Mouse (Mus musculus): ENCODE measurements around the gene Lysmd1. TPM values are rescaled to one million over a fixed set of nuclear protein-coding genes. Genes with fewer than 3 reads are reported as not detected.
"Not testable (repeated sequence)": the region's sequence is repeated elsewhere in the genome, so short reads cannot be mapped to it uniquely, and the experiment has no call there.

The Lysmd1 gene
- polyA plus RNA-seq, 1 experiment from 2014 or later, result 31.4 TPM

- Histone ChIP-seq H3K27ac (ENCODE audit: low read depth, low read length) (no peak overlapping the region; the same call in 1 of the 2 replicates), H3K4me1 (ENCODE audit: control insufficient read depth, insufficient read depth, low read length) (peaks cover 11% of the 10 kb centered on the region), H3K9ac (ENCODE audit: low read length) (peak overlapping the region; percentile 58), H3K9me3 (replicated peaks; ENCODE audit: control insufficient read depth, low read length) (no peaks in the 10 kb centered on the region), H3K4me2 (ENCODE audit: low read length) (peak overlapping the region; percentile 64), H3K36me3 (ENCODE audit: control insufficient read depth, insufficient read depth, low read length) (peaks cover 27% of the 10 kb centered on the region), H3K4me3 (ENCODE audit: low read depth, low read length) (peak overlapping the region; percentile 43), H3K27me3 (replicated peaks; ENCODE audit: control insufficient read depth, insufficient read depth, low read length) (no peaks in the 10 kb centered on the region)
- WGBS, result 60% methylated on average over 11 of the region's 11 CpGs
- ATAC-seq, result peak; percentile 18
- DNase-seq (ENCODE audit: low spot score), result no peak
These were observed 712 bp upstream of the Lysmd1 start for GRCm38 (mm10) chr3:95133176-95133575.

GRCm38 (mm10) chr3:95134133-95134532 is 245 bp downstream of the Lysmd1 start:
- Histone ChIP-seq H3K36me3 (ENCODE audit: control insufficient read depth, insufficient read depth, low read length) (peaks cover 22% of the 10 kb centered on the region), H3K4me3 (ENCODE audit: low read depth, low read length) (peak overlapping the region; percentile 43), H3K4me1 (ENCODE audit: control insufficient read depth, insufficient read depth, low read length) (peaks cover 11% of the 10 kb centered on the region)
- not testable (repeated sequence) for H3K9me3 ChIP-seq (replicated peaks; ENCODE audit: control insufficient read depth, low read length); H3K4me2 ChIP-seq (ENCODE audit: low read length); H3K27ac ChIP-seq (ENCODE audit: low read depth, low read length); H3K27me3 ChIP-seq (replicated peaks; ENCODE audit: control insufficient read depth, insufficient read depth, low read length); H3K9ac ChIP-seq (ENCODE audit: low read length); DNase-seq (ENCODE audit: low spot score)
- WGBS, result no CpG with 5 or more reads among the region's 12 CpGs
- ATAC-seq, result peak; percentile 60

DNA sequence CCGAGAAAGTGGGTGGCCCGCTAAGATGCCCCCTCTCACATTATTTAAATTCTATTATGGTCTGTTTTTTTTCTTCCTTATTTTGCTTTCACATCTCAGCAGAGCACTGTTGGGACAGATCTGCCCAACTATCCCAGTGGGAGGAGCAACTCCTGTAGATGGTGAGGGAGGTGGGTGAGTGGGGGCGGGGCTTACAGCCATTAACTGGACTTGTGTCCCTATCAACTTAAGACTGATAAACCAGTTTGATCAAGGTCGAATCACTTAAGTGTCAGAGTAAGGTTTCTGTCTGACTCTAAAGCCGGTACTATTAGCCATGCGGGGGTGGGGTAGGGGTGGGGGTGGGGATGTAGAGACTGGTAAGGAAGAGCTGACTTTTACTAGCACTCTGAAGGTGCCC is 1.1 kb downstream of the Lysmd1 start:
- no peak overlapping the region for H3K9ac ChIP-seq (ENCODE audit: low read length)
- no peak for ATAC-seq

GRCm38 (mm10) chr3:95135433-95136052 is 1.7 kb downstream of the Lysmd1 start:
- Histone ChIP-seq H3K27ac (ENCODE audit: low read depth, low read length) (no peak overlapping the region), H3K9ac (ENCODE audit: low read length) (no peak overlapping the region)
- WGBS, result 93% methylated on average over 7 of the region's 7 CpGs

More for the DNA sequence above, 1.1 kb downstream of the Lysmd1 start:
- Histone ChIP-seq H3K36me3 (ENCODE audit: control insufficient read depth, insufficient read depth, low read length) (peaks cover 19% of the 10 kb centered on the region), H3K27me3 (replicated peaks; ENCODE audit: control insufficient read depth, insufficient read depth, low read length) (no peaks in the 10 kb centered on the region), H3K4me1 (ENCODE audit: control insufficient read depth, insufficient read depth, low read length) (peaks cover 11% of the 10 kb centered on the region), H3K4me3 (ENCODE audit: low read depth, low read length) (peak overlapping the region; percentile 24), H3K9me3 (replicated peaks; ENCODE audit: control insufficient read depth, low read length) (no peaks in the 10 kb centered on the region), H3K4me2 (ENCODE audit: low read length) (peak overlapping the region; percentile 34), H3K27ac (ENCODE audit: low read depth, low read length) (no peak overlapping the region)
- WGBS, result 31% methylated on average over 6 of the region's 6 CpGs
- peak; percentile 16 for DNase-seq (ENCODE audit: low spot score)

DNA sequence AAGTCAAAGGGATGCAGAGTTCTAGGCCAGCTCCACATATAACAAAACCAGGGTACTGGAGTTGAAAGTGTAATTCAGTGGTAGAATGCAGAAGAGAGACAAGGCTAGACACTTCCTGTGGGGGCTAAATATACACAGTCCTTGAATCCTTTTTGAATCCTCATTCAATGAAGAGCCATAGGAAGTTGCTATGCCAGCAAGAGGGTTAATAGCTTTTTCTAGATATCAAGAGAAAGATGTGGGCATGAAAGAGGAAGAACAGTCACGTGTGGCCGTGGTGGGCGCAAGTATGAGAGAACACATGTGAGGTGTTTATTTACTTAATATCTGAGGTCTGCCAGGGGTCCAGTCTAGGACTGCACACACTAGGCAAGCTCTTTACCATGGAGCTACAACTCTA is 2.4 kb downstream of the Lysmd1 start:
- no peak for ATAC-seq
- 87% methylated on average over 3 of the region's 3 CpGs for WGBS

More at GRCm38 (mm10) chr3:95135433-95136052, 1.7 kb downstream of the Lysmd1 start:
- peak overlapping the region; percentile 34; the same call in 1 of the 2 replicates for H3K4me2 ChIP-seq (ENCODE audit: low read length)
- DNase-seq (ENCODE audit: low spot score), result no peak
- H3K36me3 ChIP-seq (ENCODE audit: control insufficient read depth, insufficient read depth, low read length), result peaks cover 21% of the 10 kb centered on the region
- H3K9me3 ChIP-seq (replicated peaks; ENCODE audit: control insufficient read depth, low read length), result no peaks in the 10 kb centered on the region
- no peak overlapping the region for H3K4me3 ChIP-seq (ENCODE audit: low read depth, low read length)
- peaks cover 11% of the 10 kb centered on the region for H3K4me1 ChIP-seq (ENCODE audit: control insufficient read depth, insufficient read depth, low read length)
- no peaks in the 10 kb centered on the region for H3K27me3 ChIP-seq (replicated peaks; ENCODE audit: control insufficient read depth, insufficient read depth, low read length)
- no peak for ATAC-seq

GRCm38 (mm10) chr3:95139586-95140288 is 5.8 kb downstream of the Lysmd1 start:
- ATAC-seq, result no peak
- H3K9me3 ChIP-seq (replicated peaks; ENCODE audit: control insufficient read depth, low read length), result no peaks in the 10 kb centered on the region

More for the DNA sequence above, 2.4 kb downstream of the Lysmd1 start:
- H3K9ac ChIP-seq (ENCODE audit: low read length), result no peak overlapping the region
- H3K4me2 ChIP-seq (ENCODE audit: low read length), result no peak overlapping the region
- no peaks in the 10 kb centered on the region for H3K27me3 ChIP-seq (replicated peaks; ENCODE audit: control insufficient read depth, insufficient read depth, low read length)
- DNase-seq (ENCODE audit: low spot score), result no peak
- H3K9me3 ChIP-seq (replicated peaks; ENCODE audit: control insufficient read depth, low read length), result no peaks in the 10 kb centered on the region
- peaks cover 24% of the 10 kb centered on the region for H3K36me3 ChIP-seq (ENCODE audit: control insufficient read depth, insufficient read depth, low read length)
- H3K27ac ChIP-seq (ENCODE audit: low read depth, low read length), result no peak overlapping the region
- H3K4me3 ChIP-seq (ENCODE audit: low read depth, low read length), result no peak overlapping the region
- H3K4me1 ChIP-seq (ENCODE audit: control insufficient read depth, insufficient read depth, low read length), result peaks cover 11% of the 10 kb centered on the region

DNA sequence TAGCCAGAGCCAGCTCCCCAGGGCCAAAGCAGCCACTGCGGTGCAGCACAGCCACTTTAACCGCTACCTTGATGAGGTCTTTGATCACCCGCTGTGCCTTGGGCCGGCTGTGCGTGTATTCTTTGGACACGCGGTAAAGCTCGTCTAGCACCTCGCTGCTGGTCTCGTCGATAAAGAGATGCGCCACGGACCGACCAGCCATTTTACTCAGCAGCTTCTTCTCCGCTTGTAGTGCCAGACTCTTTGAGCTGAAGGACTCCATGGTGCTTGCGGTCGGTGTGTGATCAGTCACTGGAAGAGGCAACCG is 6.4 kb downstream of the Lysmd1 start:
- no peaks in the 10 kb centered on the region for H3K9me3 ChIP-seq (replicated peaks; ENCODE audit: control insufficient read depth, low read length)
- DNase-seq (ENCODE audit: low spot score) (no peak), ATAC-seq (no peak)
- WGBS, result 64% methylated on average over 18 of the region's 18 CpGs
- H3K4me1 ChIP-seq (ENCODE audit: control insufficient read depth, insufficient read depth, low read length), result 0 out of 2 replicates have a peak, but pooled peaks cover 3% of the 10 kb centered on the region
- H3K36me3 ChIP-seq (ENCODE audit: control insufficient read depth, insufficient read depth, low read length), result peaks cover 19% of the 10 kb centered on the region
- no peaks in the 10 kb centered on the region for H3K27me3 ChIP-seq (replicated peaks; ENCODE audit: control insufficient read depth, insufficient read depth, low read length)
- no peak overlapping the region for H3K9ac ChIP-seq (ENCODE audit: low read length)
- H3K4me2 ChIP-seq (ENCODE audit: low read length), result no peak overlapping the region
- H3K27ac ChIP-seq (ENCODE audit: low read depth, low read length), result no peak overlapping the region
- no peak overlapping the region for H3K4me3 ChIP-seq (ENCODE audit: low read depth, low read length)

More at GRCm38 (mm10) chr3:95139586-95140288, 5.8 kb downstream of the Lysmd1 start:
- Histone ChIP-seq H3K27ac (ENCODE audit: low read depth, low read length) (no peak overlapping the region), H3K4me2 (ENCODE audit: low read length) (no peak overlapping the region), H3K9ac (ENCODE audit: low read length) (no peak overlapping the region), H3K27me3 (replicated peaks; ENCODE audit: control insufficient read depth, insufficient read depth, low read length) (no peaks in the 10 kb centered on the region), H3K36me3 (ENCODE audit: control insufficient read depth, insufficient read depth, low read length) (peaks cover 19% of the 10 kb centered on the region), H3K4me3 (ENCODE audit: low read depth, low read length) (no peak overlapping the region), H3K4me1 (ENCODE audit: control insufficient read depth, insufficient read depth, low read length) (0 out of 2 replicates have a peak, but pooled peaks cover 5% of the 10 kb centered on the region)
- 82% methylated on average over 25 of the region's 25 CpGs for WGBS
- DNase-seq (ENCODE audit: low spot score), result no peak

DNA sequence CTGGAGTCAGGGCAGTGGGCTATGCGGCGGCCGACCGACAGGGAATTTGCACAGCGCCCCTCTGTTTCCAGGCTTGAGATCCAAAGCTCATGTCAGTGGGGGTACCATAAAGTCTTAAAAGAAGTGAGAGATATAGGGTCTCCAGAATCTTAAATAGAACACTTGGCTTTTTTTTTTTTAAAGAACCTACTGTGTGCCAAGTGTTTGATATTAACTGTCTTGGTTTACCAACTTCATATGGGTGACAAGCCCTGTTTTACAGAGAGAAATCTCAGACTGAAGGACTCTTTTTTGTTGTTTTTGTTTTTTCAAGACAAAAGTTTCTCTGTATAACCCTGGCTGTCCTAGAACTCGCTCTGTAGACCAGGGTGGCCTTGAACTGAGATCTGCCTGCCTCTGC is 6.9 kb downstream of the Lysmd1 start:
- ATAC-seq (no peak), DNase-seq (ENCODE audit: low spot score) (no peak)
- 88% methylated on average over 6 of the region's 6 CpGs for WGBS
- H3K9me3 ChIP-seq (replicated peaks; ENCODE audit: control insufficient read depth, low read length), result no peaks in the 10 kb centered on the region
- H3K27me3 ChIP-seq (replicated peaks; ENCODE audit: control insufficient read depth, insufficient read depth, low read length), result no peaks in the 10 kb centered on the region
- no peaks in the 10 kb centered on the region for H3K4me1 ChIP-seq (ENCODE audit: control insufficient read depth, insufficient read depth, low read length)
- H3K9ac ChIP-seq (ENCODE audit: low read length), result no peak overlapping the region
- no peak overlapping the region for H3K27ac ChIP-seq (ENCODE audit: low read depth, low read length)
- H3K4me3 ChIP-seq (ENCODE audit: low read depth, low read length), result no peak overlapping the region
- peaks cover 19% of the 10 kb centered on the region for H3K36me3 ChIP-seq (ENCODE audit: control insufficient read depth, insufficient read depth, low read length)
- no peak overlapping the region for H3K4me2 ChIP-seq (ENCODE audit: low read length)

- H3K36me3 ChIP-seq (ENCODE audit: control insufficient read depth, insufficient read depth, low read length), result peaks cover 19% of the 10 kb centered on the region
- H3K9ac ChIP-seq (ENCODE audit: low read length), result no peak overlapping the region
- H3K4me3 ChIP-seq (ENCODE audit: low read depth, low read length), result no peak overlapping the region
- H3K9me3 ChIP-seq (replicated peaks; ENCODE audit: control insufficient read depth, low read length), result no peaks in the 10 kb centered on the region
- no peak for ATAC-seq
- no peak for DNase-seq (ENCODE audit: low spot score)
- H3K27ac ChIP-seq (ENCODE audit: low read depth, low read length), result no peak overlapping the region
- no peak overlapping the region for H3K4me2 ChIP-seq (ENCODE audit: low read length)
- no peaks in the 10 kb centered on the region for H3K4me1 ChIP-seq (ENCODE audit: control insufficient read depth, insufficient read depth, low read length)
- H3K27me3 ChIP-seq (replicated peaks; ENCODE audit: control insufficient read depth, insufficient read depth, low read length), result no peaks in the 10 kb centered on the region
- 97% methylated on average over 9 of the region's 9 CpGs for WGBS
These were observed 7.6 kb downstream of the Lysmd1 start for GRCm38 (mm10) chr3:95141474-95141873.

All from forebrain, embryonic 14.5 days (tissue).